In the genomic region with DNA sequence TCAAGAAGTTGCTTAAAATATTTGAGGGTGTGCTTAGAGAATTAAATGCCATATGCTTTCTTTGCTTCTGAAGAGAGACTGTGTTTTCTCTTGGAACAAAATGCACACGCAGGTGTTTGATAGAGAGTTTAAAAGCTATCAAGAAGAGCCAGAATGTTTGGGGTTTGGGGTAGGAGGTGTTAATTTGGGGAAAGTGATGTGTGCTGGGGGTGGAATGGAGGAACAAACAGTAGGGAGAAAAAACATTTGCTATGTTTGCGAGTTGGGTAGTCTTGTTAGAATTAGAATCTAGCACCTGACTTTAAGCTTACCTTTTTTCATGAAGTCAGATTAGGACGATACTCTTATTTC, we compare ENCODE assay signal across 24 mouse cellular contexts.
DNase-seq lines count a peak whose midpoint lies in the region; ATAC-seq and TF ChIP-seq lines count a peak whose summit lies in the region.
"Had no signal": no experiment of that assay in that cellular context is flagged by ENCODE, and none has a peak within 500 bp of the region (broad histone marks: within the 10 kb centered on the region; RNA-seq: fewer than 3 reads in every experiment).

No protein-coding gene starts in this region.

- peak overlapping the region; percentile 44; the same call in 1 of the 2 replicates for H3K9ac ChIP-seq in CH12.LX (ENCODE audit: insufficient read depth, low read depth)
- H3K9ac ChIP-seq: intestine, embryonic 15.5 days; liver, embryonic 12.5 days; liver, postnatal 0 days; midbrain, embryonic 12.5 days; neural tube, embryonic 12.5 days had no signal

- peak overlapping the region; percentile 87 for H3K27ac ChIP-seq in CH12.LX (ENCODE audit: insufficient read depth, low read depth)
- H3K27ac ChIP-seq: intestine, embryonic 15.5 days; liver, embryonic 12.5 days; midbrain, embryonic 12.5 days; neural tube, embryonic 12.5 days; stomach, postnatal 0 days had no signal

- no peak for TF ChIP-seq POLR2A in CH12.LX (IDR thresholded peaks at IDR 0.05; ENCODE audit: low read depth, low read length)

- no peak overlapping the region for H3K4me2 ChIP-seq in CH12.LX (ENCODE audit: insufficient read depth, low read depth, poor library complexity, severe bottlenecking)
- H3K4me2 ChIP-seq: intestine, embryonic 15.5 days; liver, embryonic 12.5 days; midbrain, embryonic 12.5 days; neural tube, embryonic 12.5 days had no signal

- no peak for TF ChIP-seq RAD21 in CH12.LX (IDR thresholded peaks at IDR 0.05; ENCODE audit: low read depth, low read length)

- dilution Hi-C loops in CH12.LX (cut with MboI; ENCODE audit: extremely low pct_ligation_motif_present, extremely low pct_unique_long_range_greater_than_20kb, low sequenced_read_pairs), result no loop called here

- peaks cover 2 to 70% of the 10 kb centered on the region in 2 experiments; a peak in 3 of 4 replicates for H3K4me1 ChIP-seq in CH12.LX (ENCODE audit: control insufficient read depth in 1 of 2, insufficient read depth in 2 of 2)
- H3K4me1 ChIP-seq: intestine, embryonic 15.5 days; midbrain, embryonic 12.5 days; neural tube, embryonic 12.5 days had no signal

- in situ Hi-C loops in CH12.LX (cut with MboI; ENCODE audit: low pct_ligation_motif_present, low pct_unique_long_range_greater_than_20kb, low sequenced_read_pairs), result no loop called here

- H3K4me3 ChIP-seq in CH12.LX (replicated peaks in 1 of 3; ENCODE audit: low read depth in 2 of 3, low read length in 2 of 3, poor library complexity in 1 of 3), result no peak overlapping the region
- H3K4me3 ChIP-seq: erythroblast, embryonic 14.5 days; intestine, embryonic 15.5 days; liver, embryonic 12.5 days; megakaryocyte, embryonic 14.5 days; midbrain, embryonic 12.5 days; myocyte; neural tube, embryonic 12.5 days had no signal

- no peak for TF ChIP-seq CTCF in CH12.LX (conservative IDR thresholded peaks at IDR 0.05 in 1 of 2, IDR thresholded peaks at IDR 0.05 in 1 of 2; ENCODE audit: low read depth in 2 of 2, low read length in 2 of 2)

- no peaks in the 10 kb centered on the region for H3K36me3 ChIP-seq in CH12.LX (replicated peaks in 1 of 2; ENCODE audit: control insufficient read depth in 1 of 2, insufficient read depth in 1 of 2, low read length in 1 of 2)
- H3K36me3 ChIP-seq: intestine, embryonic 15.5 days; liver, embryonic 12.5 days; midbrain, embryonic 12.5 days; neural tube, embryonic 12.5 days had no signal

- peak; percentile 92 for ATAC-seq in frontal cortex, adult (ENCODE audit: low TSS enrichment)
- ATAC-seq: hindbrain, embryonic 16.5 days; intestine, embryonic 15.5 days; liver, embryonic 12.5 days; liver, postnatal 0 days; Patski had no signal

- DNase-seq in frontal cortex, postnatal 25 days (ENCODE audit: low spot score in 2 of 2), result no peak
- DNase-seq in left cerebral cortex, adult 11 months (ENCODE audit: low spot score), result peak; percentile 8
- DNase-seq in left cerebral cortex, postnatal 14 days (ENCODE audit: low spot score in 2 of 2), result no peak
- DNase-seq in CH12.LX (ENCODE audit: extremely low read depth), result no peak
- peak; percentile 65 for DNase-seq in layer of hippocampus, adult 9-11 months
- DNase-seq in heart, postnatal 25 days (ENCODE audit: low spot score), result no peak
- DNase-seq: adrenal gland, postnatal 14 days; cerebellum, adult 2 months; cerebellum, postnatal 14 days; heart, postnatal 14 days; liver, postnatal 0 days; thymus, adult 2 months; thymus, postnatal 36 days had no signal

- H3K79me2 ChIP-seq in CH12.LX (replicated peaks; ENCODE audit: control insufficient read depth, extremely low read depth, insufficient read depth, poor library complexity, severe bottlenecking), result no peaks in the 10 kb centered on the region

- no peaks in the 10 kb centered on the region for H3K27me3 ChIP-seq in CH12.LX (replicated peaks)
- H3K27me3 ChIP-seq: intestine, embryonic 15.5 days; liver, embryonic 12.5 days; megakaryocyte, embryonic 14.5 days; midbrain, embryonic 12.5 days; neural tube, embryonic 12.5 days had no signal

- no peak; the same call in 1 of the 2 replicates for TF ChIP-seq EP300 in CH12.LX (IDR thresholded peaks at IDR 0.05; ENCODE audit: low read length)

- intact Hi-C loops in left cerebral cortex, postnatal 14 days (cut with DNase I), result no loop called here
- intact Hi-C loops in heart, postnatal 25 days (cut with DNase I), result no loop called here

- H3K9me3 ChIP-seq in CH12.LX (replicated peaks; ENCODE audit: low read length), result no peaks in the 10 kb centered on the region
- H3K9me3 ChIP-seq: intestine, embryonic 15.5 days; liver, embryonic 12.5 days; megakaryocyte, embryonic 14.5 days; midbrain, embryonic 12.5 days; neural tube, embryonic 12.5 days had no signal

TF ChIP-seq in CH12.LX, 34 proteins besides CTCF, POLR2A, EP300 and RAD21:
- TF ChIP-seq ZMIZ1 (IDR thresholded peaks at IDR 0.05; ENCODE audit: low read depth, low read length) (no peak), BHLHE40 (IDR thresholded peaks at IDR 0.05; ENCODE audit: low read depth, low read length) (peak; percentile 5; the same call in 1 of the 2 replicates), TBP (conservative IDR thresholded peaks at IDR 0.05; ENCODE audit: low read depth, low read length) (0 out of 2 replicates have a peak, but pooled peaks have one; percentile 43)

Comparison
In these comparisons a context has a peak if more than half of its experiments do, and no peak if none do; other contexts are left out.
1. DNase-seq: peak in left cerebral cortex, adult 11 months (single experiment) and layer of hippocampus, adult 9-11 months (single experiment); none in frontal cortex, postnatal 25 days (0 of 2), left cerebral cortex, postnatal 14 days (0 of 2), CH12.LX (single experiment) and heart, postnatal 25 days (single experiment).